Mouse (Mus musculus) neural tube, embryonic 14.5 days (tissue): ENCODE measurements around the gene Rab3b. TPM values are rescaled to one million over a fixed set of nuclear protein-coding genes. Genes with fewer than 3 reads are reported as not detected.
A peak's percentile ranks its signal among the peaks of the same experiment; 100 is the strongest.

Source experiments
- ATAC-seq: fragments of 200-750 bp; cut with Nextera tagmentation; 2 replicates; pipeline ENCODE4 v1.8.0; 2017; ENCODE audit warnings: low read depth, mild to moderate bottlenecking, moderate TSS enrichment, moderate library complexity
- H3K27ac ChIP-seq: fragments of 300-500 bp; sonication (generic); 2 replicates; pipeline ENCODE4 v1.5.1; 2014; ENCODE audit warnings: low read depth, mild to moderate bottlenecking, control low read depth, low read length, moderate library complexity, mixed read lengths
- H3K27me3 ChIP-seq: fragments of 300-500 bp; sonication (generic); 2 replicates; pipeline ENCODE4 v1.6.1; 2014; ENCODE audit warnings: low read length; ENCODE audit not compliant: control insufficient read depth, insufficient read depth
- H3K36me3 ChIP-seq: fragments of 300-500 bp; sonication (generic); 2 replicates; pipeline ENCODE4 v1.6.1; 2014; ENCODE audit warnings: low read length, mixed read lengths; ENCODE audit not compliant: control insufficient read depth, insufficient read depth
- H3K4me1 ChIP-seq: fragments of 300-500 bp; sonication (generic); 2 replicates; pipeline ENCODE4 v1.6.1; 2014; ENCODE audit warnings: low read length; ENCODE audit not compliant: control insufficient read depth, insufficient read depth
- H3K4me2 ChIP-seq: fragments of 300-500 bp; sonication (generic); 2 replicates; pipeline ENCODE4 v1.6.1; 2014; ENCODE audit warnings: mild to moderate bottlenecking, low read depth, low read length, control low read depth
- H3K4me3 ChIP-seq: fragments of 300-500 bp; sonication (generic); 2 replicates; pipeline ENCODE4 v1.5.1; 2014; ENCODE audit warnings: low read depth, low read length, control low read depth, mixed read lengths
- H3K9ac ChIP-seq: fragments of 300-500 bp; sonication (generic); replicated peaks from 2 replicates; pipeline ENCODE4 v1.6.1; 2014; ENCODE audit warnings: low read depth, mild to moderate bottlenecking, control low read depth, low read length, mixed read lengths
- H3K9me3 ChIP-seq: fragments of 300-500 bp; sonication (generic); 2 replicates; pipeline ENCODE4 v1.6.1; 2016; ENCODE audit warnings: low read length; ENCODE audit not compliant: control insufficient read depth
- WGBS: fragments of 180-500 bp; shearing (Covaris S2); extraction: QIAGEN DNeasy Blood & Tissue Kit; methylation state at CpG from one replicate; pipeline ENCODE4 v1.1.7; 2014; 5-methylcytosine and 5-hydroxymethylcytosine counted together
- polyA plus RNA-seq: library from polyadenylated mRNA; unstranded; fragments of >200 nt; fragmentation: Nextera tagmentation; extraction: Ambion mirVana; gene quantifications from 2 replicates; pipeline ENCODE4 v1.2.1, GENCODE M21; 2014

The Rab3b gene
- polyA plus RNA-seq, 1 experiment from 2014 or later = 213 TPM

DNA sequence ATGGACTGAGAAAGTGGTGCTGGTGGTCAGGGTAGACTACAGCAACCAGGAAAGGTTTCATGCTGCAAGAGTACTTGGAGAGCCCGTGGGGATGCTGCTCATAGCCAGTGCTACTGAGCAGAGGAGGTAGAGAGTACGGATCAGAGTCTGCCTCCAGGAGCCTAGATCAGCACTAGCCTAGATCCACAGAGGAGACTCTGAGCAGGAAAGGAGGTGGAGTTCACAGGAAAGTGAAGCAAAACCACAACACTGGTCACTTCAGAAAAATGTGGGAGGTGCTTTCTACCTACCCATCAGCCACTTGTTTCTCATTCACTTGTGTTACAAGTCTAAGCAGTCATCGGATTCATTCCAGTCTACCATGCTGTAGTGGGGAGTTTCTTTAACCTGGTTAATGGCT, 80.8 kb downstream of the Rab3b start:
- Histone ChIP-seq H3K4me1 (no peaks in the 10 kb centered on the region), H3K27ac (no peak overlapping the region), H3K4me3 (no peak overlapping the region), H3K27me3 (no peaks in the 10 kb centered on the region), H3K4me2 (no peak overlapping the region), H3K9ac (no peak overlapping the region), H3K36me3 (no peaks in the 10 kb centered on the region), H3K9me3 (no peaks in the 10 kb centered on the region)
- ATAC-seq = no peak
- WGBS = 82% methylated on average over 3 of the region's 3 CpGs

DNA sequence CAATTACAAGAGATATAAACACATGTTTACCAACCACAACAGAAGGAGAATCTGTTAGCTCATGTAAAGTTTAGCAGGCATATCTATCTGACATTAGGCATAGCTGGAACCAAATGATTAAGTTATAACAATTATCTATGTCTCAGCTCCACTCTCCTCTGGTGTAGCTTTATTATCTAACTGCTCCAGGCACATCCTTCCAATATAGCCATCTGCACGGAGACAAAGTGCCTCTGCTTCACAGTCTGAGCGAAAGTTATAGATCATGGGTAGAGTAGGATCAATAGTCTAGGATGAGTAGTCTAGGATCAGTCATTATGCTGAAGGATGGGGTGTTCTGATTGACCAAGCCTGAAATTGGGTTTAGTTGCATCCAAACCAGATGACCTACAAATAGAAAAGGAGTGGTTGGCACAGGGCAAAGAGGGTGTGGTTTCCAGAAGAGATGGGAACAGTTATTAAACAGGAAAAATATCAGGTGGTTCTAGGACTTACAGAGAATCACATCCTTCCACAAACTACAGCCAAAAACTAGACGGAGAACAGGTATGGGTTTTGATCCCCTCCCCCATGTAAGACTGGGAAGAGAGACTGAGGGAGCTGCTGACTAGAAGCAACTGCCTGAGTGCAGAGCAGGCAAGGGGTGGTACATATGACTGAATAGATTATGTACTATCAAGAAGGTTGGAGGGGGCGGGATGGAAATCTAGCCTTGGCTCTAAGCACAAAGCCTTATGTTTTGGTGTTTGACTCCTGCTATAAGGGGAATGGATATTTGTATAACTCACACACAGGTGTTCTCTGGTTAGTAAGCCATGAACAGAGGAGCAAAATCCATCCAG, 82.0 kb downstream of the Rab3b start:
- no peak overlapping the region for H3K9ac ChIP-seq
- H3K9me3 ChIP-seq = no peaks in the 10 kb centered on the region
- WGBS = 82% methylated on average over 4 of the region's 4 CpGs
- no peaks in the 10 kb centered on the region for H3K4me1 ChIP-seq
- no peak for ATAC-seq
- H3K36me3 ChIP-seq = no peaks in the 10 kb centered on the region
- H3K27ac ChIP-seq = no peak overlapping the region
- no peak overlapping the region for H3K4me3 ChIP-seq
- H3K27me3 ChIP-seq = no peaks in the 10 kb centered on the region
- H3K4me2 ChIP-seq = no peak overlapping the region

DNA sequence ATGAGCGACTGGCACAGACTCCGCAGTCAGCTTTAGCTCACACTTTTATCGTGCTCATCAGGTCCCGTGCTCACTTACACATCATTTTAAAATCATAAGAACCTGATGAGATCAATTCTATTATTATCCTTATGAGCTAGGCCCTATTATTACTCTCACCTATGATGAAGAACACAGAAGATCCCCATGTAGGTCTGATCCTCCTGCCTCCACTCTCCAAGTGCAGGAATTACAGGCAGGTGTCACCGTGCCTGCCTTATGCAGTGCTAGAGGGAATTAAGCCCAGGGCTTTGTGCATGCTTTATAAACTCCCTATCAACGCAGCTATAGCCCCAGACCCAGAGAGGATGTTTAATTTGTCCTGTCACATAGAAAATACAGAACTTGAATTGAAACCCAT, 84.2 kb downstream of the Rab3b start:
- Histone ChIP-seq H3K4me2 (no peak overlapping the region), H3K4me1 (no peaks in the 10 kb centered on the region), H3K4me3 (no peak overlapping the region), H3K36me3 (no peaks in the 10 kb centered on the region), H3K9ac (no peak overlapping the region), H3K27ac (no peak overlapping the region), H3K9me3 (no peaks in the 10 kb centered on the region), H3K27me3 (no peaks in the 10 kb centered on the region)
- WGBS = 78% methylated on average over 6 of the region's 6 CpGs
- no peak for ATAC-seq

DNA sequence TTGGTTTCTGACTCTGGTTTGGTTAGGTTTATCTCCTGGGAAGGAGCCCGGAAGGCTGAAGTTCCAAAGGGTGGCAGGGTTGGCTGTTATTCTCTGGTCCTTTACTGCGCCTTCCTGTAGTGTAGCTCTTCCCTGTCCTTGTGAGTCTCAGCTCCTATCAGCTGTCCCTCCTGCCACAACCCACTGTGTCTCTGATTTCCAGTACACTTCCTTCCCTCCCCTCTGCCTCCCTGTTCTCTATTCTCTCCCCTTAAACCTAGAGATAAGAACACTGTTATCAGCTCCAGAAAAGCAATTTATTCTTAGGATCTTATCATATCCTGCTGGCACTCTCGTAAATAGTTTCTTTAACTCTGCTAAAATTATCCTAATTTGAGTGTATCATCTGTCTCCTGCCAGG, 90.7 kb downstream of the Rab3b start:
- H3K9ac ChIP-seq = no peak overlapping the region
- ATAC-seq = no peak
- H3K27me3 ChIP-seq = no peaks in the 10 kb centered on the region
- no peak overlapping the region for H3K27ac ChIP-seq
- no peaks in the 10 kb centered on the region for H3K9me3 ChIP-seq
- H3K4me1 ChIP-seq = no peaks in the 10 kb centered on the region
- no peak overlapping the region for H3K4me3 ChIP-seq
- 73% methylated on average over 3 of the region's 3 CpGs for WGBS
- H3K4me2 ChIP-seq = no peak overlapping the region
- H3K36me3 ChIP-seq = no peaks in the 10 kb centered on the region

DNA sequence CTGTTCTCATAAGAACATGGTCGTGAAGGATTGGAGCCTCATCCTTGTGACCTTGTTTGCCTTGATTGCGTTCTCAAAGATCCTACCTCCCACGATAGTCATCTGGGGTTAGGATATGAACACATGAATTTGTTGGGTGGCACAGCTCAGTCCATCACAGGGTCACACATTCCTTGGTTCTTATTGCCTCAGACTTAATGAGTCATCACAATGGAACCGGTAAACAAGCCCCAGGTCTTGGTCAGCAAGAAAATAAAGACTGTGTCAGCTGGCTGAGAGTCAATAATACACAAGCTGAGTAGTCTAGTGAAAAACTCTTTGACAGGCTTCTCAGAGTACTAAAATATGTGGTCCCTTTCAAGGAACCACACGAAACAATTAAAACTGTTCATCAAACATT, 92.2 kb downstream of the Rab3b start:
- Histone ChIP-seq H3K9me3 (no peaks in the 10 kb centered on the region), H3K9ac (no peak overlapping the region), H3K4me3 (no peak overlapping the region), H3K4me1 (no peaks in the 10 kb centered on the region), H3K27me3 (no peaks in the 10 kb centered on the region), H3K27ac (no peak overlapping the region), H3K4me2 (no peak overlapping the region), H3K36me3 (no peaks in the 10 kb centered on the region)
- no peak for ATAC-seq
- 83% methylated on average over 5 of the region's 5 CpGs for WGBS

DNA sequence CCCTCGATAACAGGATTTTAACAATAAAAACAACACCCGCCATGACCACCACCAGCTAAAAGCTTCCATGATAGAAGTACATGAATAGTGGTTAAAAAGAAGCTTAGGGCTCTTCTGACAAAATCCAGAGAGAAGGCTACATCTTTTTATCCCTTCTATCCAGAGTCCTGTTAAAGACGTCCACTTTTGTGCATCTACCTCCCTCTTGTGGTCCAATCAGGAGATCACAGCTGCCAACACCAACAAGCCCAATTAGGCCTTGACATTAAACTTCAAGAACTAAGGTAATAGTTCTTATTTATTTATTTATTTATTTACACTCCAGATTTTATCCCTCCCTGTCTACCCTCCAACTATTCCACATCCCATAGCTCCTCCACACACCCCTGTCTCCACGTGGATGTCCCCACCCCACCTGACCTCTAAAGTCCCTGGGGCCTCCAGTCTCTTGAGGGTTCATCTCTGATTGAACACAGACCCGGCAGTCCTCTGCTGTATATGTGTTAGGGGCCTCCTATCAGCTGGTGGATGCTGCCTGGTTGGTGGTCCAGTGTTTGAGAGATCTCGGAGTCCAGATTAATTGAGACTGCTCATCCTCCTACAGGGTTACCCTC, 97.7 kb downstream of the Rab3b start:
- no peak overlapping the region for H3K9ac ChIP-seq
- no peaks in the 10 kb centered on the region for H3K27me3 ChIP-seq
- H3K4me2 ChIP-seq = no peak overlapping the region
- no peaks in the 10 kb centered on the region for H3K9me3 ChIP-seq
- no peak overlapping the region for H3K4me3 ChIP-seq
- peak; percentile 66; the same call in 1 of the 2 replicates for ATAC-seq
- no peaks in the 10 kb centered on the region for H3K4me1 ChIP-seq
- 56% methylated on average over 6 of the region's 6 CpGs for WGBS
- no peak overlapping the region for H3K27ac ChIP-seq
- no peaks in the 10 kb centered on the region for H3K36me3 ChIP-seq

DNA sequence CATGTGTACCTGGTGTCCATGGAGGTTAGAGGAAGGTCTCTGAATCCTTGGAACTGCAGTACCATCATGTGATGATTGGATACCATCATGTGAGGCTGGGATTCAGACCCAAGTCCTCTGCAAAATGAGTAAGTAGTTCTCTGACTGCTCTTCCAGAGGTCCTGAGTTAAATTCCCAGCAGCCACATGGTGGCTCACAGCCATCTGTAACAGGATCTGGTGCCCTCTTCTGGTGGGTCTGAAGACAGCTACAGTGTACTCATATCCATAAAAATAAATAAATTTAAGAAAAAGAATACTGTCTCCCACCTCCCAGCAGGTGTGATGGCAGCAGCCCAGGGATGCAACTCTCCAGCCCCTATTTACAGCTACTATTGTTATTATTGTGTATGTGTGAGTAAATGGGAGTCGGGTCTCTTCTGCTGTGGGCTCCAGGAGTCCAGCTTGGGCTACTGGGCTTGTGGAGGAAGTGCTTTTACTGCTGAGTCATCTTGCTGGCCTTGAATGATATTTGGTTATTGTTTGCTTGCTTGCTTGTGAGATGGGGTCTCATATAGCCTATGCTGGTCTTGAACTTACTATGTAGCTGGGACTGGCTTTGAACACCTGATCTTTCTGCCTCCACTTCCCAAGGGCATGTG, 108.1 kb downstream of the Rab3b start:
- H3K4me1 ChIP-seq = no peaks in the 10 kb centered on the region
- no peaks in the 10 kb centered on the region for H3K27me3 ChIP-seq
- no peaks in the 10 kb centered on the region for H3K36me3 ChIP-seq
- no peak overlapping the region for H3K9ac ChIP-seq
- no peak overlapping the region for H3K4me2 ChIP-seq
- no peak overlapping the region for H3K4me3 ChIP-seq
- ATAC-seq = no peak
- 79% methylated on average over 1 of the region's 1 CpGs for WGBS
- no peak overlapping the region for H3K27ac ChIP-seq
- no peaks in the 10 kb centered on the region for H3K9me3 ChIP-seq

DNA sequence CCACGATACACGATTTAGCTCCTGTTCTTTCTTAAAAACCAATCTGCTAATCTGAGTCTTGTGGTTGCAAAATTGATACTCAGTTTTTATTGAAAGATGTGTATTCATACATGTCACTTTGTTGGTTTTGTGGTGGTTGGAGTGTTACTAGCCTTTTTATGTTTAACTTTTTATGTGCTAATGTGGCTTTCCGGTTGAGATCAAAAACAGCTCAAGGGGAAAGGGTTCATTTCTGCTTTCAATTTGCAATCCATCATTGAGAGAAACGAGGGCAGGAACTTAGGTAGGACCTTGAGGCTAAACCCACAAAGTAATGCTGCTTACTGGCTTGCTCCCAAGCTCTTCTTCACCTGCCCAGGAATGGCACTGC, 108.6 kb downstream of the Rab3b start:
- Histone ChIP-seq H3K36me3 (no peaks in the 10 kb centered on the region), H3K27ac (no peak overlapping the region), H3K4me3 (no peak overlapping the region), H3K4me2 (no peak overlapping the region), H3K27me3 (no peaks in the 10 kb centered on the region), H3K9me3 (no peaks in the 10 kb centered on the region), H3K4me1 (no peaks in the 10 kb centered on the region), H3K9ac (no peak overlapping the region)
- WGBS = 84% methylated on average over 4 of the region's 4 CpGs
- ATAC-seq = no peak

DNA sequence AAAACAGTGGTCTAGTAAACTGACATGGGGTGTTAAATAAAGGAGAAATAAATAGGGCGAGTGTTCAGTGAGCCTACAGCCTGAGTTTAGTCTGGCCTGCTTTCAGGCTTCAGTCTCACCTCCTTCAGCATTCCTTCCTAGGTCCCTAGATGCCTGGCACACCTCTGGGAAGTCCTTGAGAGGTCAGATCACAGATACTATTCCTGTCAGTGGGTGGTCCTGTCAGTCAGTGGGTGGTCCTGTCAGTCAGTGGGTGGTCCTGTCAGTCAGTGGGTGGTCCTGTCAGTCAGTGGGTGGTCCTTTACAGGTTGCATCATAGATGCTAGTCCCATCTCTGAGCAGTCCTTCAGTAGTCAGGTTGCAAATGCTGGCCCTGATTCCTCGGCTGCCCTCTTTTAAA, 110.6 kb downstream of the Rab3b start:
- Histone ChIP-seq H3K9me3 (no peaks in the 10 kb centered on the region), H3K27me3 (no peaks in the 10 kb centered on the region), H3K4me2 (no peak overlapping the region), H3K4me1 (no peaks in the 10 kb centered on the region), H3K4me3 (no peak overlapping the region), H3K27ac (no peak overlapping the region), H3K9ac (no peak overlapping the region), H3K36me3 (no peaks in the 10 kb centered on the region)
- ATAC-seq = no peak
- 79% methylated on average over 2 of the region's 2 CpGs for WGBS
